Mouse (Mus musculus) urinary bladder, postnatal 14 days (tissue): ENCODE results near the gene Gltpd2.
"Not testable (repeated sequence)": the region's sequence is repeated elsewhere in the genome, so short reads cannot be mapped to it uniquely, and the experiment has no call there.

Source experiments
- DNase-seq: peaks from one replicate; pipeline ENCODE4 v3.0.0; 2021; ENCODE audit warnings: low spot score

The Gltpd2 gene

GRCm38 (mm10) chr11:70518436-70518835 lies 560 bp upstream of the Gltpd2 start:
- DNase-seq, result no peak

GRCm38 (mm10) chr11:70520178-70520769 lies 1.3 kb downstream of the Gltpd2 start:
- DNase-seq, result peak; percentile 30

GRCm38 (mm10) chr11:70523306-70523989 lies 4.5 kb downstream of the Gltpd2 start:
- DNase-seq, result not testable (repeated sequence)

GRCm38 (mm10) chr11:70524782-70525181 lies 5.8 kb downstream of the Gltpd2 start:
- DNase-seq, result no peak

- peak; percentile 92 for DNase-seq
These were observed 6.2 kb downstream of the Gltpd2 start, which contains the start of gene Psmb6 for GRCm38 (mm10) chr11:70525184-70525678. Gene Psmb6, plus strand, starts transcription at chr11:70525367.

- no peak for DNase-seq
These were observed 6.7 kb downstream of the Gltpd2 start for GRCm38 (mm10) chr11:70525726-70526125.

- DNase-seq, result no peak
These were observed 7.2 kb downstream of the Gltpd2 start for GRCm38 (mm10) chr11:70526211-70526610.

GRCm38 (mm10) chr11:70528610-70529009 lies 9.6 kb downstream of the Gltpd2 start:
- DNase-seq, result no peak

- not testable (repeated sequence) for DNase-seq
These were observed 12.1 kb downstream of the Gltpd2 start for GRCm38 (mm10) chr11:70531065-70531464.

GRCm38 (mm10) chr11:70532839-70533238 lies 13.8 kb downstream of the Gltpd2 start, which contains the start of gene Gm40193:
Gene Gm40193, minus strand, starts transcription at chr11:70532939.
- DNase-seq, result no peak

- no peak for DNase-seq
These were observed 20.4 kb downstream of the Gltpd2 start for GRCm38 (mm10) chr11:70539423-70539822.

- DNase-seq, result peak; percentile 92
These were observed 21.0 kb downstream of the Gltpd2 start, which contains the start of gene Pld2 for GRCm38 (mm10) chr11:70539877-70540587. Gene Pld2, plus strand, starts transcription at chr11:70540064.

GRCm38 (mm10) chr11:70540928-70541327 lies 21.9 kb downstream of the Gltpd2 start:
- DNase-seq, result no peak

GRCm38 (mm10) chr11:70541415-70541814 lies 22.4 kb downstream of the Gltpd2 start:
- no peak for DNase-seq

- DNase-seq, result no peak
These were observed 25.5 kb downstream of the Gltpd2 start for GRCm38 (mm10) chr11:70544496-70544895.

- DNase-seq, result no peak
These were observed 32.5 kb downstream of the Gltpd2 start for GRCm38 (mm10) chr11:70551526-70551925.

GRCm38 (mm10) chr11:70553940-70554339 lies 34.9 kb downstream of the Gltpd2 start:
- no peak for DNase-seq

- DNase-seq, result no peak
These were observed 38.5 kb downstream of the Gltpd2 start for GRCm38 (mm10) chr11:70557545-70557944.

- DNase-seq, result no peak
These were observed 42.9 kb downstream of the Gltpd2 start for GRCm38 (mm10) chr11:70561937-70562286.

- DNase-seq, result peak; percentile 89
These were observed 43.4 kb downstream of the Gltpd2 start, which contains the start of gene Mink1 for GRCm38 (mm10) chr11:70562287-70562994. Gene Mink1, plus strand, starts transcription at chr11:70562881.

- DNase-seq, result peak; percentile 30
These were observed 44.0 kb downstream of the Gltpd2 start for GRCm38 (mm10) chr11:70562995-70563469.
